Mouse (Mus musculus) testis, postnatal 14 days (tissue): ENCODE measurements around the gene Pipox.

Source experiments
- DNase-seq: peaks from one replicate; pipeline ENCODE4 v3.0.0; 2021; ENCODE audit warnings: low spot score

Gene Pipox

DNA sequence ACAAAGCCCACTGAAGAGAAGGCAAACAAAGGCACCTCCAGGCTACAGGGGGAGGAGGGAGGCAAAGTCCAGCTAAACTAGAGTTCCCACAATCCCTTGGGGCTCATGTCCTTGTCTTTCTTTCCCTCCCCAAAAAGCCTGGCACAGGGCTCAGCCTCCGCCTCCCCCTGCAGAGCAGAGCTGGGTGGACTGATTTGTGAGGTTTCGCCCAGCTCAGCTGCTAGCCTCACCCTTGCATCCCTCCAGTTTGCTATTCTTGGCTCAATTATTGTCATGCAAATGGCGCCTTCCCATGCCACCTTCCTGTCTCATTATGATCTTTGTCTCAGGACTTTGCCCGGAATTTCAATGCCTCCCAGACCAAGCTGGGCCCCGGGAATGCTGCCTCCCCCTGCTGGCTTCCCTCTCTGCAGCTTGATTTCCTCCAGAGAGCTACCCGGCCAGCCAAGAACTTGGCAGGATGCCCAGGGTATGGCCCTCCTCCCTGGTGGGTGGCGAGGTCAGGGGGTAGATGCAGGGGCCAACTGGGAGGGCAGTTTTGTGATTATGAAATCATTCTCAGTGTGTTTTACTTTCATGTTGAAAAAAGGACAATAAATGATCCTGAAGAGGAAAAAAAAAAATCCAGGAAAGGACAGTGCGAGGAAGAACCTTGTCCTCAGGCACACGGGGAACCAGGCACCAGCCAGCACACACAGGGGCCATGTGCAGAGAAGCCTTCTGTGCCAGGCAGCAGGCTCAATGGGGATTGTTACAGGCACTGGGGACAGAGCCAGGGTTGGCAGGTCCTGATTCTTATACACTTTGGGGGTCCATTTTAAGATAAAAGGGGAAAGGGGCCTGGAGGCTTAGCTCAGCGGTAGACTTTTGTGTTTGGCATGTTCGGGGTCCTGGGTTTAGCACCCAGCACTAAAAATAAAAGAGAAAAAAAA, at the start of gene Pipox:
Gene Pipox (minus strand): TSS at position 310 of the 932 bp plus-strand sequence.
- DNase-seq: peak; percentile 81

DNA sequence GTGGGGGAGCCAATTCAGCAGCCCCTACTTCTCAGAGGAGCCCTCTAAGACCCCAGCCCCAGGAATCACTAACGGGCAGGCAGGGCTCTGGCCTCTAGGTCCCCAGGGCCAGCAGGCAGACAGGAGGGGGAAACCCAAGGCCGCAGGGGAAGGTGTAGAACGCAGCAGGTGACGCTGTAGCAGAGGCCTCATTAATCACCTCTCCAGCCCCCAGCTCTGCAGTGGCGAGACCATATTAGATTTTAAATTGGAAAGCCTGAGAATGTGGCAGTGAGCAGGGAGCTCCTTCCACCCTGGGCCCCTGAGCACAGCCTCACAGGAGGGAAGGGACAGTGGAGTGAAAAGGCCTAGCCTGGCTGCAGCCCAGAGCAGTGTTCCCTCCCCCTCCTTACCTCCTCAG, 48.3 kb upstream of the Pipox start:
- no peak for DNase-seq

DNA sequence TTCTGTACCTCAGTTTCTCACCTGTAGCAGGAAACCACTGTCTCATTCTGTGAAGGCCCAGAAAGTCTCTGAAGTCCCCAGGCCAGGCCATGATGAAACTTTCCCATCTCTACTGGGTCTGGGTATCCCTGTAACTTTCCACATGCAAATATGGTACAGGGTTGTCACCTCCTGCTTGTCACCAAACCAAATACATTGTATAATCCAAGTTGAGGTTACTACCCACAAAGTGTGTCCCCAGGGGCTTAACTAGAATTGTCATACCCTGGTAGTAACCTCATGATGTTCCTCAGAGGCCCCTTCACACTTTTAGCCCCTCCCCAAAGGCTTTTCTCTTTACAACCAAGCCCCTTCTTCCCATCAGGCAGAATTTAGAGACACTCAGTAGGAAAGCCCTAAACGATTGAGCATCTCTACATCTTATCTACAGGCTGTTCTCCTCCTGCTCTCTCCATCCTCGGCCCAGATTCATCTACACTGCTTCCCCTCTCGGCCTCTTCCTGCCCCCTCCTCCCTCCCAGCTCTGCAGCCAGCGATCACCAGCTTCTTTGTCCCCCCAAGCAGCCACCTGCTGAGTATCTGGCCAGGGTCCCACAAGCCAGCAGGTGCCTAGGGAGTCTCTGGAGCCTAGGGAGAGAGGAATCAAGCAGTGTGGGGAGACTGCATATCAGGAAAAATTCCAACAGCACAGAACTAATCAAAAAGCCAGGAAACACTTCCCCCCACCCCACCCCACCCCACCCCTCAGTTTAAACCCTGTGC, 43.9 kb upstream of the Pipox start:
- no peak for DNase-seq

DNA sequence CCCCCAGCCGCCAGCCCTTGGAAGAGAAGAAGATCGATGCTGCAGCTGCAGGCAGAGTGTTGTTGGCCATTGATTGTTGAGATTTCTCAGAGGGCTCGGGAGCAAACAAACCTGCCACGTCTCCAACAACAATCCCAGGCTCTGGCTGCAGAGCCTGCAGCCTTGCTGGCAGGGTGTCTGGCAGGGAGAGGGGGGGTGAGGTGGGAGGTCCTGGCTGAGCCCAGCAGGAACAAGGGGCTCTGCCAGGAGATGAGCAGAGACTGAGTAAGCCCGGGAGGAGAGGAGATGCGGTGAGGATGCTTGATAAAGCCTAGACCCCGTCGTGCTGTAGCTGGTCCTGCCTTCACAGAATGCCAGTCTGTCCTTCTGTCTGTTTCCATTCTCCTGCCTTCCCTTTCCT, 43.0 kb upstream of the Pipox start:
- no peak for DNase-seq

DNA sequence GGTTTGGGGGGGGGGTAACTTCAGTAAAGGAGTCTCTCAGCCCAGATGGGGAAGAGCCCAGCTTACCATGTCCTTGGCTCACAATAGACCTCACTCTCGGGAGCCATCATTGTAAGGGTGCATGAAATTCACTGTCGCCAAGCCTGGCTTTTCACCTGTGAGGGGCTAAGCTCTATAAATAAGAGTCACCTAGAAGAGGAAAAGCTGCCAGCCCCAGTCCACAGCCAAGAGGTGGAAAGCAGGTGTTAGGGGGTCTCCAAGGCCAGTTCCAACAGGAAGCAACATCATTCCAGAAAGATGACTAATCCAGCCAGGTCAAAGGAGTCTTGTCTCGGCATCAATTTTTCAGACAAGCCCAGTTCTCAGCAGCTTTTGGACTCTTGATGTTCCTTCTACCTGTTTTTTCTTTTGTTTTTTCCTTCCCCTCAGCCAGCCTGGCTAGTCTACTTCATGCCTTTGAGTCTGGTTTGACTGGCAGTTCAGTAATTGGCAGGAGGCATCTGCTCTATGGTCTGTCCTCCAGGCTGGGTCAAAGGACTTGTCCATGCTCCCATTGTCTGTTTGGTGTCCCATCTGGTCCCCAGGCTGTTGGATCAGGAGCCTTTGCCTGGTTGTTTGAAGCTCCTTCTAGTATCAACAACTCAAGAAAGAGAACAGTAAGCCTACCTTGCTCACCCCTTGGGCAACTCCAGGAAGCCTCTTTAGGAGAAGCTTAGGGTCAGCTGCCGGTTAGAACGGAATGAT, 40.8 kb upstream of the Pipox start:
- no peak for DNase-seq

- DNase-seq: no peak
These were observed 40.2 kb upstream of the Pipox start for GRCm38 (mm10) chr11:77934111-77934521.

DNA sequence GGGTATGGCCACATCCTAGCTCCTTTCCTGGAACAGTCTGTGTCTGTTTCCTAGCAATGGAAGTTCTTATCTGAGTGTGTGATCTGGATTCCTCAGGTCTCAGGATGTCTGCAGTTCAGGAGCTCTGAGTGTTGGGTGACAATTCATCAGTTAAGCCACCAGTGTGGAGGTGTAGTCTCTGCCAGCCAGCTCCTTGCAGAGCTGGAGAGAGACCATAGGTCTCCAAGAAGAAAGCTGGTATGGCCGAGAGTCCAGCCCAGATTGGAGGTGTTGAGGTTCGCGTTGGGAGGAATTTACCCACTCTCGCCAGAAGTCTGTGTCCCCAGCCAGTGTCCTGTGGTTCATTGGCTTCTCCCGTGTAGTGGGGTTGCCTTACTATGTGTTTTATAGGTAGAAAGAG, 38.7 kb upstream of the Pipox start:
- no peak for DNase-seq

DNA sequence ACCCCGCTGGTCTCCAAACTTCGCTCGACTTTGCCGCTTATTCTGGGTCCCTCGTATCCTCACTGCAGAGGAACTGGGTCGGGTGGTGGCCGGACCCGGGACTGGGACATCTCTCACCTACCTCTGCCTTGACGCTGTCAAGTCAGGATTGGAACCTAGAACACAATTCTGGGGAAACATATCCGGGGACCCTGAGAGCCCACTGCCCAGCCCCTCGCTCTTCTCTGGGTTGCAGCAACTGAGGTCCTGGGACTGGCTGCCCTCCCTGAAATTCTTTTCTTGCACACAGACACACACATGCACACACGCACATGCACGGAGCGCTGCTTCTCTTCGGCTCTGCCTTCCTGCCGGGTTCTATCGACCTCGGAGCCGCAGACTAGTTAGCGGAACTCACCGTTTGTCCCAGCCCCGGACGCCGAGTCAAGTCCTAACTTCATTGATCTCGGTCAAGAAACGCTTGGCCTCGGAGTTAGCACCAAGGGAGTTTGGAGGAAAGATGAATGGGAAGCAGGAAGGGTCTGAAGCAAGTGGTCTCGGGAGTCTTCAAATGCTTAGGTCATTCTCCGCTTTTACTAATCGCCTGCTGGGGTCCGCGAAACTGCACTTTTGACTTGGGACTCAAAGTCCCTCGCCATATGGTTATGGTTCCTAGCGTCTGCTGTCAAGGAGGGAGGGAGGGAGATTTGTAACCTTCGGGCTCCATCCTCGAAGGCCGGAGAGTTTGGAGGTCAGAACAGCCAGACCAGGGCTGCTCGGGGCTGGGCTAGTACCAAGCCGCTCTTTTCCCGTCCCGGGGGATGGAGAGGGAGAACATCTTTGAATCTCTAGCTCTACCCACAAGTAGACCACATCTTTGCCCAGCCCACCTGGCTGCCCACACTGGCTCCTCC, 37.9 kb upstream of the Pipox start:
- DNase-seq: no peak

GRCm38 (mm10) chr11:77930751-77931540, 37.0 kb upstream of the Pipox start, which contains the start of gene Sez6:
TSS of gene Sez6 (plus strand) at chr11:77930800.
- peak; percentile 71 for DNase-seq

- DNase-seq: no peak
These were observed 33.9 kb upstream of the Pipox start for GRCm38 (mm10) chr11:77927837-77928236.

DNA sequence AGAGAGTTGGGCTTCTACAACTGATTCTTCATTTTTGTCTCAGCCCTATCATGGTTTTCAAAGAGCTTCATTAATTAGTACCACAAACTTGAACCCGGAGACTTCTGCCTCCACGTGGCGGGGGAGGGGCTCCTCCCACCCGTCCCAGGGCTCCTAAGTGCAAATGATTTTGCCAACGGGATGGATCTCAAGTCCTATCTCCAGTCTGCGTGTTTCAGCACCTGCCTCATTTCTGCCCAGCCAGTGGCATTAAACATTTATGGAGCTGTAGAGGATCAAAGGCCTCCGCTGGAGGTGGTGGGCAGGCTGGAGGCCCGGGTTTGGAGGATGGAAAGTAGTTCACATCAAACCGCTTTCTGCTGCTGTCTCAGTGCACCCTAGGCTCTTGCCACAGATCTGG, 32.8 kb upstream of the Pipox start:
- DNase-seq: no peak

DNA sequence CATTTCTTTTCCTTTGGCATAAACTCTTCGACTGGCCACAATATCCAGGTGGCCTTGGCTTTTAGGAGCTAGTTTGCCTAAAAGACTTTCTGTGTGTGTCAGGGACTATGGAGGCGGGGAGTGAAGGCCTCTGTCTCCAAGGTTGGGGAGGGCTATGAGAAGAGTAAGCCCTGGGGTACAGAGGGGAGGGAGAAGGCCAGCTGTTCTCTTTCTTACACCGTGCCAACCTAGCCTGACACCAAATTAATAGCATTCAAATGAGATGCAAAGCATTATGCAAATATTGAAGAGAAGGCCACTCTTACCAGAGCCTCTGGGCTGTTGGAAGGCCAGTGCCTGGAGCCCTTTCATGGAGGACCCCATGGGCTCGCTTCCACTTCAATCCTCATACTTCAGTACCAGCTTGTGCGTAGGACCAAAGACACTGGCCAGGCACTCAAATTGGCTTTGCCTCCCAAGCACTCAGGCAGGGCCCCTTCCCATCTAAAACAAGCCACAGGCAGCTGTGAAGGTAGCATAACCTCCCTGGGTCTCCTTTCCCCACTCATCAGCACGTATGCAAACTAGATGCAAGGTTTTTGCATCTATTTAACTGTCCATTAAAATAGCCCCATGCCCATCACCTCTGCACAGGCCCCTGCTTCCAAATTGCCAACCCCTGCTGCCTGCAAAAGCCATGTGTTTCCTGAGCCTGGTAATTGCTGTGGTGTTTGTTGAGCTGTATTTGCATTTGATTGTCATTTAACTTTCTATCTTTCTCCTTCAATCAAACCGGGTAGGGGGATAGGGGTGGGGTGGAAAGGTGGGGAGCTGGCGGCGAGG, 32.2 kb upstream of the Pipox start:
- no peak for DNase-seq

DNA sequence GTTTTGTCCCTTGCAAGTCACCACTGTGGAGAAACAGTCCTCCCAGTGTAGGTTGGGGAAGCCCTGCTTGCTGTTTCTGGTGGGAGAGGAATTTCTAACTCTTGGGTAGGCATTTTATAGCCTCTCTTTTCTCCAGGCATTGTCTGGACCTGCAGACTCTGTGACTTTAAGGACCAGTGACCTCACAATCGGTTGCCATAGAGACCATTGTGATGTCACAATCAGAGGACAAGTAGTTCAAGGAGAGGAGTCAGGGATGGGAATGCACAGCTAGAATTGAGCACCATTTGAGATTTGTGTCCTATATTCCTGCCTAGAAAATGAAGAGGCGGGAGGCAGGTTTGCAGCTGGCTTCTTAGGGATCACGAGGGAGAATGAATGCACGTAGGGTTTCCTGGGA, 29.4 kb upstream of the Pipox start:
- no peak for DNase-seq

DNA sequence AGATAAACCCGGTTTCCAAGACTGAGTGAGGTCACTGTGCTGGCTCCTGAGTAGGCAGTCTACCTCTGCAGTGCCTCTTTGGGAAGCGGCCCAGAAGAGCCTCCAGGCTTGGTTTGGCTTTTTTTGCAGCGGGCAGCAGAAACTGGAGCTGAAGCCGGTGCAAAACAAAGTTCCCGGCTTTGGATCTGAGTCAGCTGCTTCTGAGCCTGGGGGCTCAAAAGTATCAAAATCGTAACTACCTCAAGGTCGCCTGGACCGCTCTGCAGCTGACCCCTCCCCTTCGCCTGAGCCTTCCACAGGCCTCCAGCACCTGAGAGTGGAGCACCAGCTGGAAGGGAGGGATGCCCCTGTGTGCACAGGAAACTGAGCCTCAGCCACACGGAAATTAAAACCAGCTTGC, 23.3 kb upstream of the Pipox start:
- DNase-seq: peak; percentile 68

- DNase-seq: no peak
These were observed 22.8 kb upstream of the Pipox start for GRCm38 (mm10) chr11:77916741-77917140.

GRCm38 (mm10) chr11:77914598-77915260, 20.8 kb upstream of the Pipox start:
- DNase-seq: peak; percentile 39

GRCm38 (mm10) chr11:77913505-77913904, 19.6 kb upstream of the Pipox start:
- no peak for DNase-seq

GRCm38 (mm10) chr11:77909776-77910175, 15.9 kb upstream of the Pipox start:
- no peak for DNase-seq

- no peak for DNase-seq
These were observed 15.5 kb upstream of the Pipox start for GRCm38 (mm10) chr11:77909376-77909775.
